Mouse (Mus musculus) neural tube, embryonic 14.5 days (tissue): Measurements from ENCODE around the gene Ctsa. TPM values are rescaled to one million over a fixed set of nuclear protein-coding genes. Genes with fewer than 3 reads are reported as not detected.

Experiments used
- ATAC-seq: fragments of 200-750 bp; cut with Nextera tagmentation; 2 replicates; pipeline ENCODE4 v1.8.0; 2017; ENCODE audit warnings: low read depth, mild to moderate bottlenecking, moderate TSS enrichment, moderate library complexity
- H3K27ac ChIP-seq: fragments of 300-500 bp; sonication (generic); 2 replicates; pipeline ENCODE4 v1.5.1; 2014; ENCODE audit warnings: low read depth, mild to moderate bottlenecking, control low read depth, low read length, moderate library complexity, mixed read lengths
- H3K27me3 ChIP-seq: fragments of 300-500 bp; sonication (generic); 2 replicates; pipeline ENCODE4 v1.6.1; 2014; ENCODE audit warnings: low read length; ENCODE audit not compliant: control insufficient read depth, insufficient read depth
- H3K36me3 ChIP-seq: fragments of 300-500 bp; sonication (generic); 2 replicates; pipeline ENCODE4 v1.6.1; 2014; ENCODE audit warnings: low read length, mixed read lengths; ENCODE audit not compliant: control insufficient read depth, insufficient read depth
- H3K4me1 ChIP-seq: fragments of 300-500 bp; sonication (generic); 2 replicates; pipeline ENCODE4 v1.6.1; 2014; ENCODE audit warnings: low read length; ENCODE audit not compliant: control insufficient read depth, insufficient read depth
- H3K4me2 ChIP-seq: fragments of 300-500 bp; sonication (generic); 2 replicates; pipeline ENCODE4 v1.6.1; 2014; ENCODE audit warnings: mild to moderate bottlenecking, low read depth, low read length, control low read depth
- H3K4me3 ChIP-seq: fragments of 300-500 bp; sonication (generic); 2 replicates; pipeline ENCODE4 v1.5.1; 2014; ENCODE audit warnings: low read depth, low read length, control low read depth, mixed read lengths
- H3K9ac ChIP-seq: fragments of 300-500 bp; sonication (generic); replicated peaks from 2 replicates; pipeline ENCODE4 v1.6.1; 2014; ENCODE audit warnings: low read depth, mild to moderate bottlenecking, control low read depth, low read length, mixed read lengths
- H3K9me3 ChIP-seq: fragments of 300-500 bp; sonication (generic); 2 replicates; pipeline ENCODE4 v1.6.1; 2016; ENCODE audit warnings: low read length; ENCODE audit not compliant: control insufficient read depth
- WGBS: fragments of 180-500 bp; shearing (Covaris S2); extraction: QIAGEN DNeasy Blood & Tissue Kit; methylation state at CpG from one replicate; pipeline ENCODE4 v1.1.7; 2014; 5-methylcytosine and 5-hydroxymethylcytosine counted together
- polyA plus RNA-seq: library from polyadenylated mRNA; unstranded; fragments of >200 nt; fragmentation: Nextera tagmentation; extraction: Ambion mirVana; gene quantifications from 2 replicates; pipeline ENCODE4 v1.2.1, GENCODE M21; 2014

Gene Ctsa
- polyA plus RNA-seq, result 81.2 and 102 TPM in 2 replicates

DNA sequence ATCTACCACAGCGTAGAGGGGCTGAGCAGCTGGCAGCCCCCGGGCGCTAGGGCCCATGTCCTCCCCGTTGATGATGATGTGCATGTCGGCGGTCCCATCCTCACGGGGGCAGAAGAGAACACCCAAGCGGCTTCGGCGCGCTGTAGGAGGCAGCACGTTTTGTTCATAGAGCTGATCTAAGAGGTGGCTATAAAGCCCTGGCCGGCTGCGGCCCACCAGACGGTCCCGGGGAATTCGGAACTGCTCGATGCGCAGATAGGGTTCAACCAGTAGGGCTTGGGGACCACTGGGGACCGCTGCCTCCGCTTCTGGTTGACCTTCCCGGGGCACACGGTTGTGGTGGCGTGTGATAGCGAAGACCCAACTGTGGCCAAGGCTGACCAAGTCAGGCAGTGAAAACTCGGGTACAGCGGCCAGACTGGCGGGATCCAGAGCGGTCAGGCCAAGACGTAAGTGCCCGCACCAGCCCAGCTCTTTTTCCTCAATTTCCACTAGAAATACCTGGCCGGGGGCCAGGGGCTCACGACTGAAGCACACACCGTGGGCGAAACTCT lies at the start of gene Ctsa:
Gene Ctsa, plus strand, starts transcription at position 126 of the 554 bp plus-strand sequence.
- H3K27me3 ChIP-seq, result no peaks in the 10 kb centered on the region
- peak within 1 kb of the TSS; percentile 70 for H3K4me3 ChIP-seq
- peak within 1 kb of the TSS; percentile 74 for H3K27ac ChIP-seq
- H3K4me1 ChIP-seq, result peaks cover 3% of the 10 kb centered on the region; the same call in 1 of the 2 replicates
- H3K9me3 ChIP-seq, result no peaks in the 10 kb centered on the region
- peak within 1 kb of the TSS; percentile 99 for H3K4me2 ChIP-seq
- peak; percentile 73 for ATAC-seq
- peak within 1 kb of the TSS; percentile 78 for H3K9ac ChIP-seq
- under 1% methylated on average over 35 of the region's 35 CpGs for WGBS
- peaks cover 4% of the 10 kb centered on the region; the same call in 1 of the 2 replicates for H3K36me3 ChIP-seq

GRCm38 (mm10) chr2:164783926-164784581 lies 48.6 kb upstream of the Ctsa start:
- no peak overlapping the region for H3K4me2 ChIP-seq
- no peak overlapping the region for H3K9ac ChIP-seq
- no peaks in the 10 kb centered on the region for H3K27me3 ChIP-seq
- no peak overlapping the region for H3K4me3 ChIP-seq
- H3K27ac ChIP-seq, result no peak overlapping the region
- H3K9me3 ChIP-seq, result no peaks in the 10 kb centered on the region
- WGBS, result 82% methylated on average over 7 of the region's 7 CpGs
- no peak for ATAC-seq
- no peaks in the 10 kb centered on the region for H3K4me1 ChIP-seq
- H3K36me3 ChIP-seq, result no peaks in the 10 kb centered on the region

GRCm38 (mm10) chr2:164784869-164785420 lies 47.7 kb upstream of the Ctsa start:
- WGBS, result 12% methylated on average over 7 of the region's 7 CpGs
- H3K36me3 ChIP-seq, result no peaks in the 10 kb centered on the region; the same call in 1 of the 2 replicates

GRCm38 (mm10) chr2:164785481-164786387 lies 46.9 kb upstream of the Ctsa start, which contains the start of gene Snx21:
Gene Snx21, plus strand, starts transcription at chr2:164785823.
- WGBS, result under 1% methylated on average over 68 of the region's 89 CpGs
- Histone ChIP-seq H3K9ac (peak within 1 kb of the TSS; percentile 76), H3K4me1 (no peaks in the 10 kb centered on the region), H3K4me2 (peak within 1 kb of the TSS; percentile 86), H3K27ac (peak within 1 kb of the TSS; percentile 64), H3K27me3 (no peaks in the 10 kb centered on the region), H3K4me3 (peak within 1 kb of the TSS; percentile 65), H3K36me3 (no peaks in the 10 kb centered on the region; the same call in 1 of the 2 replicates), H3K9me3 (no peaks in the 10 kb centered on the region)
- ATAC-seq, result peak; percentile 76

More at GRCm38 (mm10) chr2:164784869-164785420, 47.7 kb upstream of the Ctsa start:
- peak overlapping the region; percentile 65 for H3K4me3 ChIP-seq
- peak overlapping the region; percentile 86 for H3K4me2 ChIP-seq
- H3K4me1 ChIP-seq, result no peaks in the 10 kb centered on the region
- ATAC-seq, result no peak
- H3K9ac ChIP-seq, result peak overlapping the region; percentile 76
- H3K27me3 ChIP-seq, result no peaks in the 10 kb centered on the region
- H3K27ac ChIP-seq, result peak overlapping the region; percentile 64; the same call in 1 of the 2 replicates
- H3K9me3 ChIP-seq, result no peaks in the 10 kb centered on the region

GRCm38 (mm10) chr2:164786388-164786885 lies 46.2 kb upstream of the Ctsa start:
- Histone ChIP-seq H3K27ac (peak overlapping the region; percentile 64; the same call in 1 of the 2 replicates), H3K4me2 (peak overlapping the region; percentile 86), H3K36me3 (no peaks in the 10 kb centered on the region; the same call in 1 of the 2 replicates), H3K4me3 (peak overlapping the region; percentile 65), H3K9ac (peak overlapping the region; percentile 76), H3K9me3 (no peaks in the 10 kb centered on the region), H3K4me1 (no peaks in the 10 kb centered on the region), H3K27me3 (no peaks in the 10 kb centered on the region)
- 11% methylated on average over 15 of the region's 15 CpGs for WGBS
- ATAC-seq, result no peak

- H3K9ac ChIP-seq, result no peak overlapping the region; the same call in 1 of the 2 replicates
- no peak overlapping the region for H3K27ac ChIP-seq
- peak overlapping the region; percentile 65; the same call in 1 of the 2 replicates for H3K4me3 ChIP-seq
- no peaks in the 10 kb centered on the region for H3K9me3 ChIP-seq
- ATAC-seq, result no peak
- no peaks in the 10 kb centered on the region for H3K4me1 ChIP-seq
- peaks cover 4% of the 10 kb centered on the region; the same call in 1 of the 2 replicates for H3K36me3 ChIP-seq
- no peaks in the 10 kb centered on the region for H3K27me3 ChIP-seq
- 90% methylated on average over 3 of the region's 3 CpGs for WGBS
- peak overlapping the region; percentile 86 for H3K4me2 ChIP-seq
Measured at GRCm38 (mm10) chr2:164787032-164787431, 45.6 kb upstream of the Ctsa start.

GRCm38 (mm10) chr2:164787779-164788178 lies 44.9 kb upstream of the Ctsa start:
- no peak overlapping the region for H3K4me3 ChIP-seq
- H3K36me3 ChIP-seq, result peaks cover 11% of the 10 kb centered on the region
- 85% methylated on average over 10 of the region's 10 CpGs for WGBS
- ATAC-seq, result no peak
- H3K27me3 ChIP-seq, result no peaks in the 10 kb centered on the region
- no peak overlapping the region for H3K27ac ChIP-seq
- no peak overlapping the region for H3K9ac ChIP-seq
- no peaks in the 10 kb centered on the region for H3K4me1 ChIP-seq
- H3K9me3 ChIP-seq, result no peaks in the 10 kb centered on the region
- H3K4me2 ChIP-seq, result no peak overlapping the region

- no peak overlapping the region for H3K9ac ChIP-seq
Measured at GRCm38 (mm10) chr2:164788411-164788810, 44.3 kb upstream of the Ctsa start.

More at GRCm38 (mm10) chr2:164788411-164788810, 44.3 kb upstream of the Ctsa start:
- Histone ChIP-seq H3K36me3 (peaks cover 14% of the 10 kb centered on the region), H3K27me3 (no peaks in the 10 kb centered on the region), H3K9me3 (no peaks in the 10 kb centered on the region), H3K4me2 (no peak overlapping the region), H3K4me1 (no peaks in the 10 kb centered on the region), H3K4me3 (no peak overlapping the region), H3K27ac (no peak overlapping the region)
- no peak for ATAC-seq
- 81% methylated on average over 4 of the region's 4 CpGs for WGBS
